Mouse (Mus musculus): Measurements from ENCODE around the gene Snrnp200. TPM values are rescaled to one million over a fixed set of nuclear protein-coding genes. Genes with fewer than 3 reads are reported as not detected.

Gene Snrnp200
- polyA plus RNA-seq, 1 experiment, result 92.5 TPM

GRCm38 (mm10) chr2:127206916-127207315 is 1.3 kb upstream of the Snrnp200 start:
- Histone ChIP-seq H3K4me1 (replicated peaks; ENCODE audit: control insufficient read depth, insufficient read depth, low read length) (peaks cover 7% of the 10 kb centered on the region), H3K27me3 (ENCODE audit: control insufficient read depth, insufficient read depth, low read length) (no peaks in the 10 kb centered on the region), H3K27ac (ENCODE audit: control insufficient read depth, insufficient read depth, low read length) (no peak overlapping the region), H3K4me3 (ENCODE audit: control insufficient read depth, insufficient read depth, low read length) (no peak overlapping the region), H3K36me3 (ENCODE audit: control insufficient read depth, insufficient read depth, low read length) (peaks cover 15% of the 10 kb centered on the region)
- DNase-seq, result no peak
- TF ChIP-seq POLR2A (IDR thresholded peaks at IDR 0.05; ENCODE audit: control insufficient read depth, extremely low read depth, insufficient read depth, low read length, poor library complexity), result no peak
- no peak for TF ChIP-seq CTCF (IDR thresholded peaks at IDR 0.05; ENCODE audit: borderline replicate concordance, control insufficient read depth, extremely low read depth, insufficient read depth, low read length, poor library complexity)
- WGBS, result 98% methylated on average over 2 of the region's 2 CpGs

GRCm38 (mm10) chr2:127208452-127208769 is 225 bp downstream of the Snrnp200 start:
- Histone ChIP-seq H3K27me3 (ENCODE audit: control insufficient read depth, insufficient read depth, low read length) (no peaks in the 10 kb centered on the region), H3K36me3 (ENCODE audit: control insufficient read depth, insufficient read depth, low read length) (peaks cover 27% of the 10 kb centered on the region), H3K27ac (ENCODE audit: control insufficient read depth, insufficient read depth, low read length) (peak overlapping the region; percentile 61), H3K4me1 (replicated peaks; ENCODE audit: control insufficient read depth, insufficient read depth, low read length) (peaks cover 7% of the 10 kb centered on the region), H3K4me3 (ENCODE audit: control insufficient read depth, insufficient read depth, low read length) (peak overlapping the region; percentile 91)
- DNase-seq, result no peak
- 1% methylated on average over 17 of the region's 17 CpGs for WGBS
- TF ChIP-seq POLR2A (IDR thresholded peaks at IDR 0.05; ENCODE audit: control insufficient read depth, extremely low read depth, insufficient read depth, low read length, poor library complexity), result no peak
- 0 out of 2 replicates have a peak, but pooled peaks have one; percentile 38 for TF ChIP-seq CTCF (IDR thresholded peaks at IDR 0.05; ENCODE audit: borderline replicate concordance, control insufficient read depth, extremely low read depth, insufficient read depth, low read length, poor library complexity)

DNA sequence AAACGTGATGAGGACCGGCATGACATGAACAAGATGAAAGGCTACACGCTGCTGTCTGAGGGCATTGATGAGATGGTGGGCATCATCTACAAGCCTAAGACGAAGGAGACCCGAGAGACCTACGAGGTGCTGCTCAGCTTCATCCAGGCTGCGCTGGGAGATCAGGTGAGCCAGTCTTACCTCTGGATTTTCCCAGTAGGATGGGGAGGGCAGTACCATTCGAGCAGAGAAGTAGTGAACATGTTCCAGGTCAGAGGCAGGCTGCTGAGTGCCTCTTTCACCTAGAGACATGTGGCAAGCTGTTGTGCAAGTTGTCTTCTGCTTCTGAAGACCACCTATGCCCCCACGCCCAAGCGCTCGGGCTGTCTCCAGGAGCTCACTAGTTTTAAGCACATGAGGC is 2.5 kb downstream of the Snrnp200 start:
- no peak overlapping the region for H3K27ac ChIP-seq (ENCODE audit: control insufficient read depth, insufficient read depth, low read length)
- DNase-seq, result no peak
- no peaks in the 10 kb centered on the region for H3K27me3 ChIP-seq (ENCODE audit: control insufficient read depth, insufficient read depth, low read length)
- TF ChIP-seq CTCF (IDR thresholded peaks at IDR 0.05; ENCODE audit: borderline replicate concordance, control insufficient read depth, extremely low read depth, insufficient read depth, low read length, poor library complexity), result no peak
- TF ChIP-seq POLR2A (IDR thresholded peaks at IDR 0.05; ENCODE audit: control insufficient read depth, extremely low read depth, insufficient read depth, low read length, poor library complexity), result no peak
- peaks cover 7% of the 10 kb centered on the region for H3K4me1 ChIP-seq (replicated peaks; ENCODE audit: control insufficient read depth, insufficient read depth, low read length)
- peaks cover 49% of the 10 kb centered on the region for H3K36me3 ChIP-seq (ENCODE audit: control insufficient read depth, insufficient read depth, low read length)
- H3K4me3 ChIP-seq (ENCODE audit: control insufficient read depth, insufficient read depth, low read length), result no peak overlapping the region
- WGBS, result 96% methylated on average over 11 of the region's 11 CpGs

- no peak overlapping the region for H3K4me3 ChIP-seq (ENCODE audit: control insufficient read depth, insufficient read depth, low read length)
- peaks cover 90% of the 10 kb centered on the region for H3K36me3 ChIP-seq (ENCODE audit: control insufficient read depth, insufficient read depth, low read length)
- TF ChIP-seq CTCF (IDR thresholded peaks at IDR 0.05; ENCODE audit: borderline replicate concordance, control insufficient read depth, extremely low read depth, insufficient read depth, low read length, poor library complexity), result no peak
- TF ChIP-seq POLR2A (IDR thresholded peaks at IDR 0.05; ENCODE audit: control insufficient read depth, extremely low read depth, insufficient read depth, low read length, poor library complexity), result no peak
- no peak for DNase-seq
- H3K4me1 ChIP-seq (replicated peaks; ENCODE audit: control insufficient read depth, insufficient read depth, low read length), result no peaks in the 10 kb centered on the region
- H3K27ac ChIP-seq (ENCODE audit: control insufficient read depth, insufficient read depth, low read length), result no peak overlapping the region
- 97% methylated on average over 5 of the region's 5 CpGs for WGBS
- no peaks in the 10 kb centered on the region for H3K27me3 ChIP-seq (ENCODE audit: control insufficient read depth, insufficient read depth, low read length)
Observed at GRCm38 (mm10) chr2:127217746-127218145, 9.6 kb downstream of the Snrnp200 start.

- Histone ChIP-seq H3K27ac (ENCODE audit: control insufficient read depth, insufficient read depth, low read length) (no peak overlapping the region), H3K4me3 (ENCODE audit: control insufficient read depth, insufficient read depth, low read length) (no peak overlapping the region), H3K27me3 (ENCODE audit: control insufficient read depth, insufficient read depth, low read length) (no peaks in the 10 kb centered on the region), H3K36me3 (ENCODE audit: control insufficient read depth, insufficient read depth, low read length) (peaks cover 97% of the 10 kb centered on the region), H3K4me1 (replicated peaks; ENCODE audit: control insufficient read depth, insufficient read depth, low read length) (no peaks in the 10 kb centered on the region)
- TF ChIP-seq CTCF (IDR thresholded peaks at IDR 0.05; ENCODE audit: borderline replicate concordance, control insufficient read depth, extremely low read depth, insufficient read depth, low read length, poor library complexity) (no peak), POLR2A (IDR thresholded peaks at IDR 0.05; ENCODE audit: control insufficient read depth, extremely low read depth, insufficient read depth, low read length, poor library complexity) (no peak)
- 97% methylated on average over 3 of the region's 3 CpGs for WGBS
- DNase-seq, result no peak
Observed at GRCm38 (mm10) chr2:127225261-127225660, 17.1 kb downstream of the Snrnp200 start.

DNA sequence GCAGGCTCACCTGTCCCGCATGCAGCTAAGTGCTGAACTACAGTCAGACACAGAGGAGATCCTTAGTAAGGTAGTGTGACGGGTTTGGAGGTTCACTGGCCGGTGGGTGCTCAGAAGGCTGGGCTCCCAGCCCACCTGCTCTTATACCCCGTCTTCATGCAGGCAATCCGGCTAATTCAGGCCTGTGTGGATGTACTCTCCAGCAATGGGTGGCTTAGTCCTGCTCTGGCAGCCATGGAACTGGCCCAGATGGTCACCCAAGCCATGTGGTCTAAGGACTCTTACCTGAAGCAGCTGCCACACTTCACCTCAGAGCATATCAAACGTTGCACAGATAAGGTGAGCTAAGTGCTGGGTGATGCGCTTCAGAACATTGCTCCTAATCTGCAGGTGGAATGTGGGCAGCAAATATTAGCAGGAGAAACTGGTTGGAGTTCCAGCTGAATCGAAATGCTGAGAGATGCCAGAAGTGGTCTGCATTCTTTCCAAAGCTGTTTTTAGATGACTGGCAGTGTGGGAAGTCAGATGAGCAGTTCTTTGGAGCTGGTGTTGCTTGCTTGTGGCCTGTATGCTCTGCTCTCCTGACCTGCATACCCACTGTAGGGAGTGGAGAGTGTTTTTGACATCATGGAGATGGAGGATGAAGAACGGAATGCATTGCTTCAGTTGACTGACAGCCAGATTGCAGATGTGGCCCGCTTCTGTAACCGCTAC is 29.9 kb downstream of the Snrnp200 start:
- 98% methylated on average over 11 of the region's 11 CpGs for WGBS
- TF ChIP-seq CTCF (IDR thresholded peaks at IDR 0.05; ENCODE audit: borderline replicate concordance, control insufficient read depth, extremely low read depth, insufficient read depth, low read length, poor library complexity), result no peak
- TF ChIP-seq POLR2A (IDR thresholded peaks at IDR 0.05; ENCODE audit: control insufficient read depth, extremely low read depth, insufficient read depth, low read length, poor library complexity), result no peak
- no peak for DNase-seq
- H3K4me1 ChIP-seq (replicated peaks; ENCODE audit: control insufficient read depth, insufficient read depth, low read length), result no peaks in the 10 kb centered on the region
- no peak overlapping the region for H3K27ac ChIP-seq (ENCODE audit: control insufficient read depth, insufficient read depth, low read length)
- peaks cover 93% of the 10 kb centered on the region for H3K36me3 ChIP-seq (ENCODE audit: control insufficient read depth, insufficient read depth, low read length)
- H3K4me3 ChIP-seq (ENCODE audit: control insufficient read depth, insufficient read depth, low read length), result no peak overlapping the region
- no peaks in the 10 kb centered on the region for H3K27me3 ChIP-seq (ENCODE audit: control insufficient read depth, insufficient read depth, low read length)
